Mouse (Mus musculus): ENCODE results near the gene Gm9903.

DNA sequence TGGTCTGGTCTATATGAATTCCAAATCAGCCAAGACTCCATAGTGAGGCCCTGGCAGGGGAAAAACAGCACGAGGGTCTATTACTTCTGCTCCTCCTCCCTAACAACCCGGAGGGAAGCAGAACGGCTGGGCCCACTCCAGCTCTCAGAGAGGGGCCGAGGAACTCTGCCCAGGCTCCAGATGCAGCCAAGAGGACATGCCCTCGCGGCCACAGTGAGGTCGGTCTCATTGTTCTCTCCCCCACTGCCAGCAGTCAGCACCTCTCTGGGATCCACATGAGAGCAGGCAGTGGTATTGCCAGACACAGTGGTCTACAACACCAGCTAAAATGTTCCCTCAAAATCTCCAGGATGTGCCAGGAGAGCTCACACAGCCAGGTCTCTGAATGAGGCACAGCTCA is 23.1 kb upstream of the Gm9903 start:
- TF ChIP-seq CTCF (IDR thresholded peaks at IDR 0.05; ENCODE audit: control insufficient read depth, insufficient read depth, insufficient read length) (no peak), MAX (IDR thresholded peaks at IDR 0.05) (no peak), CEBPB (IDR thresholded peaks at IDR 0.05; ENCODE audit: low read depth) (no peak), USF1 (IDR thresholded peaks at IDR 0.05; ENCODE audit: low read depth) (no peak), MYOD1 (IDR thresholded peaks at IDR 0.05; ENCODE audit: control insufficient read depth, insufficient read length, low read depth) (no peak), MYOG (IDR thresholded peaks at IDR 0.05; ENCODE audit: control insufficient read depth, extremely low read depth, insufficient read length) (no peak), FOSL1 (IDR thresholded peaks at IDR 0.05; ENCODE audit: insufficient read depth, low read length, poor library complexity, severe bottlenecking) (no peak)

All from C2C12 (cell line).